Mouse (Mus musculus): ENCODE measurements around the gene Klhdc3.

Gene Klhdc3

DNA sequence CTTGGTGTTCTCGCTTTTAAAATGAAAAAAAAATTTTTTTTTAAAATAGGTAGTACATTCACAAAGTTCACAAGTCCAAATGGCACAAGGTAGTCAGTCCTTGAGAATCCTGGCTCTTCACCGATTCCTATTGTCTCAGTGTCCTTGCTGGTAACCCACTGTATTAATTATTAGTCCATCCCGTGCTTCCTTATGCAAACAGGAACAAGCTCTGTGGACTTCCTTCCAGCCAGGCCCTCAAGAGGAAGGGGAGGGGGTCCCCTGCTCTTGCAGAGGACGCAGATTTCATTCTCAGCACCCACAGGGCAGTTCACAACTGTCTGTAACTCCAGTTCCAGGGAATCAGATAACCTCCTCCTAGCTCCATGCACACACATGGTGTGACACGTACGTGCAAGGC lies 24.7 kb downstream of the Klhdc3 start:
- DNase-seq (ENCODE audit: low read depth) = no peak

DNA sequence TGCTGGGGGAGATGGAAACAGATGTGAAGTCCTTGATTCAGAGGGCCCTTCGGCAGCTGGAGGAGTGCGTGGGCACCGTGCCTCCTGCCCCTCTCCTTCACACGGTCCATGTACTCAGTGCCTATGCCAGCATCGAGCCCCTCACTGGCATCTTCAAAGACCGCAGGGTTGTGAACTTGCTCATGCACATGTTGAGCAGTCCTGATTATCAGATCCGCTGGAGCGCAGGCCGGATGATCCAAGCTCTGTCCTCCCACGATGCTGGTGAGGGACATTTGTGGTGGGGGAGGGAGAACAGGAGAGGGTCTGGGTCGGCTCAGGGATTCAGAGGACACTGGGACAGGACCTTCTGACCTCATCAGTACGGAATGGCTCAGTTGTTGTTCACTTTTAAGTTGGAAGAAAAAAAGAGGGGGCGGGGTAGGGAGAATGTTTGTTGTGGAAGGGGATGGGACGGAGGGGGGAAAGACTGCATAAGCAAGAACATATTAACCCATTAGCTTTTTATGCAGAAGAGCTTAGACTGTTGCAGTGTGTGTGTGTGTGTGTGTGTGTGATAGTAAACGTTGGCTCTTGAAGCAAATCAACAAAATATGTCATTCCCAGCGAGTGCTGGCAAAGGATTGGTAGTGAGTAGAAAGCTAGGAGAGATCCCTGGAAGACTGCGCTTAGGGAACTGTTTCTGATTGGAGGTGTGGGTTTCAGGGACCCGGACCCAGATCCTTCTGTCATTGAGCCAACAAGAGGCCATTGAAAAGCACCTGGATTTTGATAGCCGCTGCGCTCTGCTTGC lies 28.8 kb downstream of the Klhdc3 start:
- DNase-seq (ENCODE audit: low read depth) = no peak

DNA sequence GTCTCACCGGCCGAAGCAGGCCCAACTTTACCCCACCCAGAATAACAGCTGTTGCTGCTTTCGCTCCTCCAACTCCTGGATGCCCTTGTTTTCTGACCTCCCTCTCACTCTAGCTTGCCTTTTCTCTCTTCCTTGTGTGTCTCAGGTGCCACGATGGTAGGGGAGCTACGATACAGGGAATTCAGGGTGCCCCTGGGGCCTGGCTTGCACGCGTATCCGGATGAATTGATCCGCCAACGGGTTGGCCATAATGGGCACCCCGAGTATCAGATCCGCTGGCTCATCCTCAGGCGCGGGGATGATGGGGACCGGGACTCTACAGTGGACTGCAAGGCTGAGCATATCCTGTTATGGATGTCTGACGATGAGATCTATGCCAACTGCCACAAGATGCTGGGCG lies 29.4 kb downstream of the Klhdc3 start:
- no peak for DNase-seq (ENCODE audit: low read depth)

DNA sequence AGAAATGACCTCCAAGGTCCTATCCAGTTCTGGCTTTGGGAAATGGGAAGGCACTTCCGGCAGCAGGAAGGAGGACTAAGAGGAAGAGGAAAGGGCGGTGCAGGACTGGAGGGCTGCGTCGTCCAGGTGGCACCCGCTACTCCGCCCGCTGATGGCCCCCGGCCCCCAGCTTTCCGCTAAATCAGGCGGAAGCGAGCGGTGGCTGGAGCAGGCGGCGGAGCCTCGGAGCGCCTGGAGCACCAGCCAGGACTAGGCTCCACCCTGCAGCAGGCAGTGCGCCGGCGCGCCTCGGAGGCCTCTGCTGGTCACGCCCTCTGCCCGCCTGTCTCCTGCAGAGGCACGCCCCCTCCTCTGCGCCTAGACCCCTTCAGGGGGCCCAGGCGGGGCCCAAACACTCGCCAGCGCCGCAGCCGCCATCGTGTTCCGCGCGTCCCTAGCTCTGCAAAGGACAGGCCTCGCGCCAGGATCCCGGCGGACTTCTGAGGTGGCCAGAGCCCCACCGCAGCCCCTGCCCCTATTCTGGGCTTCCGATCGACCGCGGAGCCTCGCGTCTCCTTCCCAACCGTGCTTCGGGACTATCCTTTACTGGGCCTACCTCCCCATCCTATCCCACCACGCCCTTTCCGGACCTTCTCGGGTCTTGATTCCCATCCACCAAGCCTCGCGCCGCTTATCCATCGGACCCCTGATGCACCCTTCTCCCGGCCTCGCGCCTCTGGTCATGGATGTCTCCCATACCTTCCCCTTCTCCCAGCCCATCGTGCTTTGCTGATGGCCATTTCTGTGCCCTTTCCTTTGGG lies 30.3 kb downstream of the Klhdc3 start, which contains the start of gene Cul7:
Gene Cul7 (plus strand): TSS at position 106 of the 800 bp plus-strand sequence.
- DNase-seq (ENCODE audit: low read depth) = peak; percentile 71

DNA sequence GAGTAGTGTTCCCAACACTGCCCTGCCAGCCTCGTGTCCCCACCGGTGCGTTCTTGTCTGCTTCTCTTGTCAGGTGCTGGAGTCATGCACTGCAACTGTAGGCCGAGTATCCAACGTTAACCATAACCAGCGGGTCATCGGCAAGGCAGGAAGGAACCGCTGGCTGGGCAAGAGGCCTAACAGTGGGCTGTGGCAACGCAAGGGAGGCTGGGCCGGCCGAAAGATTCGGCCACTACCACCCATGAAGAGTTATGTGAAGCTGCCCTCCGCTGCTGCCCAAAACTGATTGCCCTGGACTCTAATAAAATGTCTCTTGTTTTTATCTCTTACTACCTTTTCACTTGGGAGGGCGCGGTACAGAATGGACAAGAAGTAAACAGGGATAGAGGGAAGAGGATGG lies 30.9 kb downstream of the Klhdc3 start:
- no peak for DNase-seq (ENCODE audit: low read depth)

DNA sequence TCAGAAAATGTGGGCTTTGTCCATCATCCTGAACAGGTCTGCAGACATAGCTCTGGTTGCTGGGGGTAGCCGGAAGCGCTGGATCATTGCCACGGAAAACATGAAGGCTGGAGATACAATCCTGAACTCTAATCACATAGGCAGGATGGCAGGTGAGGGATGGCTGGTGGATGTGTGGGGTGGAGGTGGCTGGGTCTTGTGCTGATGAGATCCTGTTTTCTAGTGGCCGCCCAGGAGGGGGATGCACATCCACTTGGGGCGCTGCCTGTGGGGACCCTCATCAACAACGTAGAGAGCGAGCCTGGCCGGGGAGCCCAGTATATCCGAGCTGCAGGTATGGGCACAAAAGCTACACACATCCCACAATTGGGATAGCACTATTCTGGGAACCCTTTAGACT lies 32.3 kb downstream of the Klhdc3 start:
- no peak for DNase-seq (ENCODE audit: low read depth)

DNA sequence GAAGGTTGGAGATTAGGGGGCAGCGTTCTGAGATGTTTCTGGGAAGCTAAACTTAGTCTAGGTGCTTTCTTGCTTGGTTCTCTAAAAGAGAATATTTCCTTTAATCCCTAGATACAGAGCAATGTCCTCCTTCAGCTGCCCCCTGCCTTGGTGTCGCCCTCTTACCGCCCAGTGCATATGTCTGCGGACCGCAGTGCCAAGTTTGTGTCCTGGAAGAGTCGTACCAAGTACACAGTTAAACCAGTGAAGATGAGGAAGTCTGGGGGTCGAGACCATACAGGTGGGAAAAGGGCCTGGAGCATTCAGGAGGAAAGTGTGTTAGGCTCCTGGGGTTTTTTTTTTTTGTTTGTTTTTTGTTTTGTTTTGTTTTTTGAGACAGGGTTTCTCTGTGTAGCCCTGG lies 33.4 kb downstream of the Klhdc3 start:
- no peak for DNase-seq (ENCODE audit: low read depth)

DNA sequence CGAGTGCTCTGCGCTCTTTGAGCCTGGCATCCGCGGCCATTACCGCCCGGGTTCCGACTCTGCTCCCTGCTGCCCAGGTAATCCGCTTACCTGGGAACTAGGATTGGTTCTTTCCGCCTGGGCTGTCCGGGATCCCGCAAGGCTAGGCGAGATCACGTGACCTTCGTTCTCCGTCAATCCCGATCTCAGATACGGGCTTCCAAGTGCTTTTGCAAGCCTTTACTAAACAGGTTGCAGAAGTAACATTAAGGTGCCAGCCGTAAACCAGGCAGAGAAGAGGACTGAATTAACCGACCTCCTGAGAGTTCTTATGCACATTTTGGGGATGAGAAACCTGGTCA lies 34.4 kb downstream of the Klhdc3 start:
- DNase-seq (ENCODE audit: low read depth) = peak; percentile 58

DNA sequence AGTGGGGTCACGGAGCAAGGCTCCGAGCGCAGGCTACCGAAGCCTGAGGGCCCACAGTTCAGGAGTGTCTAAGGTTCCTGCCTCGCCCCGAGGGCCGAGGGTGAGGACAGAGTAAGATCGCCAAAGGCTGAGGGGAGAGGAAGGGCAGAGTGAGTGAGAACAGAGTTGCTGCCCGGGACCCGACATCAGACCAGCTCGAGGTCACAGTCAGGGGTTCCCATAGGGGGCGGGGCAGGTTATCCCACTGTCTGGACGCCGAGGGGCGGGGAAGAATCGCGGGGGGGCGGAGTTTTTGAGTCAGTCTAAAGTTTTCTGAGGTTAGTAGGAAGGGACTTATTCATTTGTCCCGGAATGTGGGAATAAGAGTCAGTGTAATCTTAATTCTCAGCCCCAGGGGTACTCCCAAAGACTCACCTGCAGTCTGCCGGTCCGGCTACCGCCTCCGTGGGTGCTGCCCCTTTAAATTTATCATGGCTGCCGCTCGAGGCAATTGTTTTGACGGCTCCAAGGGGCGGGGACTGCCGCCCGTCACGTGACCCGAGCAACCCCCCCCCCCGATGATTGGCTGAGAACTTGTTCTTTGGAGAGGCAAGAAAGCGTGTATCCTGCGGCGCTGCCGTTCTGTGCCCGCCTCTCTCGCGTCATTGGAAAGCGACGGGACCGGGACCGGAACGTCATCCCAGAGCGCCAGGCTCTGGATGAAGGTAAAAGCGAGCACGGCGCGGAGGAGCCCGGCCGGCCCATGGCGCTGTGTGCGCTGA lies 35.0 kb downstream of the Klhdc3 start, which contains the start of the genes Klc4 and Mrpl2:
Gene Klc4 (minus strand): TSS at position 462 of the 761 bp plus-strand sequence.
Gene Mrpl2 (plus strand): TSS at position 669 of the 761 bp plus-strand sequence.
- peak; percentile 98 for DNase-seq (ENCODE audit: low read depth)

DNA sequence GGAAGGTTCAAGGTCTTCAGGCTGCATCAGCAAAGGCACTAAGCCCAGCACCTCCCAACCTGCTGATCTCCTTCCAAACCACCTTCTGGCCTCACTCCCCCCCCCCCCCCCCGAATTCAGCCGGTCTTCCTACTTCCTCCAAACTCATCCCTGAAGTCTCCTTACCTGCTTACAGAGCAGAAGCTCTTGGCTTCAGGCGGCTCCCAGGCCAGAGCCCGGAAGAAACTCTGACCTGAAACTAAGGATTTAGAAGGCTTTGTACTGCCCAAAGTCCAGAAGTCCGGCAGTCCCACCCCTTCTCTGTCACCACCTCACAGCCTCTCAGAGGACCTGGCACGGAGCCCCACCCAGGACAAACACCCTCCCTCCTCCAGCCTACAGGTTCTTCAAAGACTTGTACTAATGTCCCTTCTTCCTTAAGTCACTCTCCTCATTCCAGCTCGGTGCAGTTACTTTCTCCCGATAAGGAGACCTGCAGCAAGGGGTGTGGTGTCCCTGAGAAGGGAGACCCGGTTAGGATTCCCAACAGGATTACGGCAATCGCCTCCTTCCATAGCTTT lies 35.7 kb downstream of the Klhdc3 start:
- DNase-seq (ENCODE audit: low read depth) = no peak

DNA sequence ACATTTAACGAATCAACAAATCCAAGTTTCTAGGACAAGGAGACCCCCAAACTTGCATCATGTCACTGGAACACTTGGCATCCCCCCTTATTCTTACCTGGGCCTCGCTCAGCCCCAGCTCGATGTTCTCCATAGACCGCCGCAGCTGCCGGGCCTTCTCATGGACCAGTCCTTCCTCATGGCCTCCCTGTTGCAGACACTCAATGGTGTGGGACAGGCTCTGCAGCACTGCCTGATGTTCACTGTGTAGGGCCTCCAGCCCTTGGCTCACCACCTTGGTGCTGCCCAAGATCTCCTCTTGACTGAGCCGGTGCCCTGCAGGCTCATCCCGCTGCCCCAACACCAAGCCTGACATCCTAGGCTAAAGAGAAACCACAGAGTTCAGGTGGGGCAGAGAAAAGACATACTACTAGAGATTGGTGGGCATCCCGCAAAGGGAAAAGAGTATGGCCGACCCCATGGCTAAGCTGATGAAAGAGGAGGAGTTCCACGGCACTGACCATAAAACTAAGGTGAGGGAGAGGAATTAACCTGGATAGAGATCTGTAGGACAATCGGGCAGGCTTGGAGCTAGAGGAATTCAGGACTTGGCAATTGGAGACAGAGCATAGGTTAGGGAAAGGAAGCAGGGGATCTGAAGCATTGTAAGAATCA lies 36.4 kb downstream of the Klhdc3 start:
- no peak for DNase-seq (ENCODE audit: low read depth)

DNA sequence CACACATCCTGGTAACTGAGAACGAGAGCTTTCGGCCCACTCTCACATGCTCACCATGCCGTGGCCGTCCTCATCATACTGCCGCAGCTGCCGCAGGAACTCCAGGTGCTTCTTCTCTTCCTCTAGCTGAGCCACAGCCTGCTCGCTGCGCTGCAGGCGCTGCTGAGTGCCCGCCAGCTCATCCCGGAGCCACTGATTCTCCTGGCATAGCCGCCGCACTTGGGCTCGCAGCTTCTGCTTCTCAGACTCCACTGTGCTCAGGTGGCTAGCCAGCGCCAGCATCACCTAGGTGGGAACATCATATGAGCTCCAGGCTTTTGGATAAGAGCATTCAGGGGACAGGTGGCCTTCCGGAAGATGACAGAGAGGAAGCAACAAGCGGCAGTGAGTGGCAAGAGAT lies 38.7 kb downstream of the Klhdc3 start:
- DNase-seq (ENCODE audit: low read depth) = no peak

DNA sequence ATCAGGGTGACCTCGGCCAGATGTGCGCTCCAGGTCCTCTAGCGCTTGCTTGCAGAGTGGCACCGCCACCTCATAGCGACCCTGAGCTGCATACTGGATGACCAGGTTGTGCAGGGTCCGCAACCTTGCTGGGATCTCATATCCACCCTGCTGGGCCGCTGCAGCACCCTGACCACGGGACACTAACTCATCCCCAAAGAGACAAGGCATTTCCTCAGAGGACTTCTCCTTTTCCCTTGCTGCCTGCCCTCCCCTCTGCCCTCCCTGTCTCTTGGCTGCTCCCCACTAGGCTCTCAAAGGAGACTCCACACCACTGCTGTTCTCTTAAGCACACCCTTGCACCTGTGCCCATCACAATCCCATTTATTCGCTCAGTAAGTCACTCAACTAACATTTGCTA lies 40.8 kb downstream of the Klhdc3 start:
- DNase-seq (ENCODE audit: low read depth) = no peak

DNA sequence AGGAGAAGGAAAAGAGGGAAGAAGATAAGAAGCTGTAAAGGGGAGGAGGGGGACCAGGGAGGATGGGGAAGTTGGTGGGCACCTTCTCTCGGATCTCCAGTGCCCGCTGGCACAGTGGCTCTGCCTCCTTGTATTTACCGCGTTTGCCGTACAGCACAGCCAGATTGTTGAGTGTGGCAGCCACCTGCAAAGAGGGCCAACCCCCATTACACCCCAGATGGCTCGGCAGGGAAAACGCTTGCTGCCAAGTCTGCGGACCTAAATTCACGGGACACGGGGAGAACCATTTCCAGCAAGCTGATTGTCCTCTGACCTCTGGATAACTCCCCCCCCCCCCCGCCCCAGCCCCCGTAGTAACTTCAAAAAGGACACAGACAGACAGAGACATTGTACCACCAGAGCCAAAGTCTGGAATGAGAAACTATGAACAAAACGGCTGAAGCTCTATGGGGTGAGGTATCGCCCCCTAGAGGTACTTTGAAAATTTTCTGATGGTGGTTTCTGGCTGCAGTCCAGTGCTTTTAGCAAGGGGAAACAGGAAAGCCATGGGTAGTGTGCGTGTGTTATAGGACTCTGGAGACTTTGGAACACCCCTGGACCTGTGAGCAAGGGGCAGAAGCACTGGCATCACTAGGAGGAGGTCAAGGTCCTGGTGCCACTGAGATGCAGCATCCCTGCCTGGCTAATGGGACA lies 43.7 kb downstream of the Klhdc3 start:
- peak; percentile 50 for DNase-seq (ENCODE audit: low read depth)

DNA sequence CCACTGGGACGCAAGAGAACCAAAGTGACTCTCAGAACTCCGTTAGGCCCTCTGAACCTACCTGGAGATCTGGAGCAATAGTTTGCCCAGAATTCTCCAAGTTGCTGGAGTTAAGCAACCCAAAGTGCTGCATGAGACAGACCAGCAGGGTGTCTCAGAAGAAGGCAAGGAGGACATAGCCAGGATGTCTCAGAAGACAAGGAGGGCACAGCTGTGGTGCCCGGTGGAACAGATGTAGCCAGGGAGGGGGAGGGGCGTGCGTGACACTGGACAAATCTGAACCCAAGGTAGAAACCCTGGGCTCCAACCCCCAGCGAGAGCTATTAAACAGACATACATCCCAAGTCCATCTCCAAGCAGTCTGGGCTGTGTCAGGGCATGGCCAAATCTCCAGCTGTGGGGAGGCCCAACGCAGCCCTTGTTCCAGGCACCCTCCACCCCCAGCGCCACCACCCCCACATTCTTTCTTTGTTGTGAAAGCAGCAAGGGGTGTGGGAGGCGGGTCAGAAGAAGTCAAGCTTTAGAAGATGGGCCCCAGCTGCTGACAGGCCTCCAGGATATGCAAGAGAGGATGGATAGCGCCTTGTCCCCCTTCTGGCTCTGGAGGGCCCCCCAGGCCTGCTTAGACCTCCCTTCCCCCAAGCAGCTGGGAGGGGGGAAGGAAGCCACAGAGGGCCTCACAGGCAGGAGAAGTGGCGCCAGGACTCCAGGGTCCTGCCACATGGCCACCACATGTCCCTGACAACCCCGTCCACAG lies 50.9 kb downstream of the Klhdc3 start:
- no peak for DNase-seq (ENCODE audit: low read depth)

DNA sequence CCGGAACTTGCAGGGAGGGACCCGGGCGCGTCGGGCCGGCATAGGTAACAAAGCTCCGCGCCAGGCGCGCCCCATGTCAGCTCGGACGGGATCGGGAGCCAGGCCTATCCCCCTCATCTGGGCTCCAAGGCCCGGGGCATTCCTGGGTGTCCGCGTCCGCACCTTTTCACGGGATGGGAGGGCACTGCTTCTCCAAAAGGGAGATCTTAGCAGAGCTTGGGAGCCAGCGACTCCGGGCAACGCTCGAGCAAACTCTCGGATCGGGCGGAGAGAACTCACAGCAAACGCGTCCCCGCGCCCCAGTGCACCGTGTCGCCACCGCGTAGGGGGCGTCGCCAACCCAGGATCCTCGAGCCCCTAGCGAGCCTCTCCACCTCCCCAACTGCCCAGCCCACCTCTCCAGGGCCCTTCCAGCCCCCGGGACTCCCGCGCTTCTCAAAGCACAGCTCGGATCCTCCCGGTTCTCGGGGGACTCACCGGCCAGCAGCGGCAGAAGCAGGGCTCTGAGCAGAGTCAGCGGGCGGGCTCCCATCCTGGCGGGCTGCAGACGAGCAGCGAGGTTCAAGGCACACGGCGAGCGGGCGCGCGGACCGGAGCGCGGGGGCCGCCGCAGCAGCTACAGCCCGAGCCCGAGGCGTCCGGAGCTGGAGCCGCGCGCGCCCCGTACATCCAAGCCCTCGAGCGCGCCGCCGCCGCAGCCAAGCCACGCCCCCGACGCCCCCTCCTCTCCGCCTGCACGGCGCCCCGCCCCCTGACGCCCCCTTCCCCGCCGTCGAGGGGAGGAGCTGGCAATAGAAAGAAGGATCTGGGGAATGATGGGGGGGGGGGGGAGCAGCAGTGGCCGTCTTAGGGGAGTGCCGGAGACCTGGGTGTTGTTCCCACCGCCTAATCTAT lies 51.7 kb downstream of the Klhdc3 start, which contains the start of gene Ptk7:
Gene Ptk7 (minus strand): TSS at position 714 of the 894 bp plus-strand sequence.
- no peak for DNase-seq (ENCODE audit: low read depth)

DNA sequence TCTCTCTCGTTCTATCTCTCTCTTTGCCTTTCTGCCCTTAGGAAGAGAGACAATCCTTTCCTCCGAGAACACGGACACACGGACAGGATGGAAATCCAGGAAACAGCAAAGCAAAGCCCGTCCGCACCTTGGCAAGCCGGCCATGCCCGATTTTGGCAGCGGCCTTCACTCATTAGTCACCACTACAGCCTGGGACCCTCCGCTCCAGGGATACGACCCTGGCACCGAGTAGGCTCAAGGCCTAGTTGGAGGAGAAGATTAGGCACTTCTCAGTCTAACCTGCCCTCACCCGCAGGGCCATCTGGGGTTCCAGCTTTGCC lies 52.3 kb downstream of the Klhdc3 start:
- no peak for DNase-seq (ENCODE audit: low read depth)

DNA sequence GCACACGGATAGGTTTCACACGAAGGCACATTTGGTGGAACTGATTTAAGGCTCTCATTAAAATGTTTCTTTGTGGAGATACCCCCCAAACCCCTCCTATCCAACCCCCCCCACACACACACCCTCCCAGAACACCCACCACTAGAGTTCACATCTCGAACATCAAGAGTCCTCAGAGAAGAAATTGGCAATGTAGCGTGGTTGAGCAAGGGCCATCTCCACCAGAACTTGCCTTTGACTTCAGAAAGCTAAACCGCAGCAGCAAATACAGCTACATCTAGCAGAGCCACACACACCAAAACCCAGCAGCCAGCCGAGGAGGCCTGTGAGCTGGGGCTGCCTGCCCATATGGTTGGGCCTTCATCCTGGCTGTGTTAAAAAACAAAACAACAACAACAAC lies 53.3 kb downstream of the Klhdc3 start:
- DNase-seq (ENCODE audit: low read depth) = no peak

DNA sequence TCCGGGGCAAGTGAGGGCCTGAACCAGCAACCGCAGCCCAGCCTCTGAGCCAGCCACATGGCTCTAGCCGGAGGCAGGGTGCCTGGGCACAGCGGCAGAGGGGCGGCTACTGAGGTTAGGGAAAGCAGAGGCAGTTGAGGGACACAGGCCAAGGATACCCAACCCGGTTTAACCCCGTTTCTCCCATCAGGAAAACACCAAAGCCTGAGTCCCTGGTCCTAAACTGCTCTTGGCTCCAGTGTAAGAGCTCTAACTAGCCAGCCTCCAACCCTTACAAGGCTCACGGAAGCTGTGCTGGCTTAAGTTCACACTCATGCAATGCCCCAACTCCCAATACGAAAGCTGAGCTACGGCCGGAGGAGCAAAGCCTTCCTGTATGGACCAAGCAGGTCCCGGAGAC lies 56.1 kb downstream of the Klhdc3 start:
- no peak for DNase-seq (ENCODE audit: low read depth)
